Mouse (Mus musculus) gastrocnemius, postnatal 25 days (tissue): ENCODE measurements at regions not wholly inside any gene's neighbourhood (a gene's known extent, or its start where the extent isn't known, plus 50 kb on each side); places are given as distances from the start of the nearest gene placed in this dataset.

Source experiments
- DNase-seq: peaks from one replicate; pipeline ENCODE4 v3.0.0; 2022

- no peak for DNase-seq
These were observed 68.9 kb upstream of the Smyd2 start for GRCm38 (mm10) chr1:189991089-189991488.

GRCm38 (mm10) chr1:189990046-189990622, 68.0 kb upstream of the Smyd2 start:
- DNase-seq, result no peak

DNA sequence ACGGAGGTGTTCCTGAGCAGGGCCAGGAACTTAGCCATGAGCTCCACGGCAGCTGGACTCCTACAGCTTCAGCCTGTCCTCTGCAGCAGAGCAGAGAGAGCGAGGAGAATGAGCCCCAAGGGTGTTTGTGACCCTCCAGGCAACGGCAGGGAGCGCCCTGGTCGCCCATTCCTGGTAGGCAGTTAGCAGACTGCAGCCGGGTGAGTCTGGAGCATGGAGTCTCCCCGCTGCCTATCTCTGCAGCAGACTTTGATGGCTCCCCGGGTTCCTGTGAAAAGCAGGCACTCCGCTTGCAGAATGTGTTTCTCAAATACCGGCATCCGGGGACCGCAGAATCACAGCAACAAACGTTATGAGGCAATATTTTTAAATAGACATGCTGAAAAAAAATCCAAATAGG, 67.2 kb upstream of the Smyd2 start:
- DNase-seq, result no peak

GRCm38 (mm10) chr1:189988864-189989263, 66.7 kb upstream of the Smyd2 start:
- no peak for DNase-seq

DNA sequence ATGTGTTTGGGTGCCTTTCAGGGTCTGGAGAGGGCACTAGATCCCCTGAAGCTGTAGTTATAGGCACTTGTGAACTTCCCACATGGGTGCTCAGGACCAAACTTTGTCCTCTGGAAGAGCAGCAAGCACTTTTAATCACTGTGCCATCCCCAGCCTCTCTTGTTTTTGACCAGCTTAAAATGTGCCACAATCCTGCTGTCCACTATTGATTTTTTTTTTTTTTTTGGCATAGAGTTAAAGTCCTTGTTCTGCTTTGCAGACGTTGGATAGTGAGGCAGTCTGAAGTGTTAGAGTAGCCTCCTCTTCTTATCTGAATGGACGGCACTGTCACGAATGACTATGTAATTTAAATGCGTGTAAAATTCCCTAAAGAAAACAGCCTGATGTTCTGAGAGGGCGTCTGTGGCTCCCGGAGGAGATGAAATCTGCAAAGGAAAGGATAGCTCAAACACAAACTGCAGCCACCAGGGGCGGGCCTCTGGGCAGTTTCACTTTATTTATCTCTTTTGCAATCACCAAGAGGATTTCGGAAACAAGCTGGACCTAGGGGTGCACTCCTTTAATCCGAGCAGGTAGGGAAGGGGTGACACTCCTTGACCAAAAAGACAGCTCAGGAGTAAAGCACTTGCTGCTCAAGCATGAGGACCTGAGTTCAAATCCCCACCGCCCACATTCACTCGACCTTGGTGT, 63.5 kb upstream of the Smyd2 start:
- no peak for DNase-seq

GRCm38 (mm10) chr1:189978244-189978643, 56.1 kb upstream of the Smyd2 start:
- DNase-seq, result no peak

DNA sequence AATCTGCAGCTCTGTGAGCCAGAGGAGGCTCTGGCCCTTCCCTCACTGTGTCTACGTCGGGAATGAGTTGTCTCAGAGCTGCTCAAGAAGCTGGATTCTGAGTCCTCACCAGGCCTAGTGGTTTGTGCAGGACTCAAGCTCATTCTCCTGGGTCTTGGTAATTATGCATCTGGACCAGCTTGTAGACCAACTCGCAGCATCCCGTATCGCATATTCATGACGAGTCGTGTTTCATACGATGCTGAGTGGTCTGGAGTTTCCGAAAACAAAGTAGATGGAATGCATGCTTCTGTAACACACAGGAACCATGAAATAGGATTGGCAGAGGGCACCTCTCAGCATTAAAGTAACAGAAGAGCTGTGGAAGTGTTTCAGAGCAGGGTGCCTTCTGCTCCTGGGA, 53.5 kb upstream of the Smyd2 start:
- DNase-seq, result no peak

- DNase-seq, result peak; percentile 69
These were observed 50.7 kb upstream of the Smyd2 start for GRCm38 (mm10) chr1:189972790-189973406.
